Mouse (Mus musculus): Measurements from ENCODE around the gene Gm21366.
"Not testable (repeated sequence)": the region's sequence is repeated elsewhere in the genome, so short reads cannot be mapped to it uniquely, and the experiment has no call there.

Gene Gm21366

GRCm38 (mm10) chrY:22861156-22861555, at the start of gene Gm21366:
TSS of gene Gm21366 (minus strand) at chrY:22861256.
- DNase-seq, result not testable (repeated sequence)
